Comparison of ENCODE assay signal across 11 mouse cellular contexts in genomic region chr5:114620305-114620704, GRCm38 (mm10). TPM values are rescaled to one million over a fixed set of nuclear protein-coding genes. Genes with fewer than 3 reads are reported as not detected.
A peak's percentile ranks its signal among the peaks of the same experiment; 100 is the strongest.
DNase-seq lines count a peak whose midpoint lies in the region; ATAC-seq and TF ChIP-seq lines count a peak whose summit lies in the region.
"Had no signal": no experiment of that assay in that cellular context is flagged by ENCODE, and none has a peak within 500 bp of the region (broad histone marks: within the 10 kb centered on the region; RNA-seq: fewer than 3 reads in every experiment).

No protein-coding gene starts in this region.

- ATAC-seq in kidney, embryonic 16.5 days (ENCODE audit: low FRiP score, low TSS enrichment) = no peak
- no peak for ATAC-seq in liver, embryonic 14.5 days (ENCODE audit: insufficient read depth)
- no peak for ATAC-seq in hindbrain, embryonic 14.5 days (ENCODE audit: low FRiP score)

- WGBS in kidney, embryonic 16.5 days = 40% methylated on average over 6 of the region's 6 CpGs
- WGBS in liver, embryonic 14.5 days (ENCODE audit: insufficient replicate concordance) = 19% methylated on average over 6 of the region's 6 CpGs
- WGBS in hindbrain, embryonic 14.5 days = 41% methylated on average over 6 of the region's 6 CpGs

- no peak overlapping the region for H3K27ac ChIP-seq in kidney, embryonic 16.5 days (ENCODE audit: low read length)
- H3K27ac ChIP-seq in MEL (ENCODE audit: control insufficient read depth, low read depth, low read length) = no peak overlapping the region
- no peak overlapping the region for H3K27ac ChIP-seq in liver, embryonic 14.5 days
- no peak overlapping the region for H3K27ac ChIP-seq in hindbrain, embryonic 14.5 days
- H3K27ac ChIP-seq: hindbrain, embryonic 13.5 days had no signal

- no peak for TF ChIP-seq POLR2A in MEL (IDR thresholded peaks at IDR 0.05; ENCODE audit: control insufficient read depth in 1 of 2, insufficient read depth in 1 of 2, low read depth in 1 of 2, low read length in 2 of 2, poor library complexity in 1 of 2)

- no peaks in the 10 kb centered on the region for H3K4me1 ChIP-seq in kidney, embryonic 16.5 days (ENCODE audit: insufficient read depth, low read length)
- no peaks in the 10 kb centered on the region for H3K4me1 ChIP-seq in MEL (ENCODE audit: control insufficient read depth in 1 of 2, insufficient read depth in 2 of 2, low read length in 2 of 2)
- peaks cover 3 to 10% of the 10 kb centered on the region in 2 experiments; a peak in 2 of 4 replicates for H3K4me1 ChIP-seq in liver, embryonic 14.5 days (replicated peaks; ENCODE audit: control insufficient read depth in 2 of 2, insufficient read depth in 2 of 2, low read length in 1 of 2)
- no peaks in the 10 kb centered on the region for H3K4me1 ChIP-seq in hindbrain, embryonic 14.5 days (replicated peaks; ENCODE audit: control insufficient read depth, insufficient read depth, low read length)
- H3K4me1 ChIP-seq: hindbrain, embryonic 13.5 days had no signal

- H3K4me2 ChIP-seq in kidney, embryonic 16.5 days (replicated peaks; ENCODE audit: low read depth, low read length) = no peak overlapping the region
- H3K4me2 ChIP-seq in liver, embryonic 14.5 days (ENCODE audit: low read depth) = no peak overlapping the region
- no peak overlapping the region for H3K4me2 ChIP-seq in hindbrain, embryonic 14.5 days (replicated peaks)
- H3K4me2 ChIP-seq: hindbrain, embryonic 13.5 days had no signal

- no peaks in the 10 kb centered on the region for H3K27me3 ChIP-seq in kidney, embryonic 16.5 days (ENCODE audit: insufficient read depth, low read length)
- H3K27me3 ChIP-seq in MEL (ENCODE audit: control insufficient read depth in 1 of 2, insufficient read depth in 2 of 2, low read length in 2 of 2) = no peaks in the 10 kb centered on the region
- no peaks in the 10 kb centered on the region for H3K27me3 ChIP-seq in liver, embryonic 14.5 days (ENCODE audit: control insufficient read depth, insufficient read depth, low read length)
- no peaks in the 10 kb centered on the region for H3K27me3 ChIP-seq in hindbrain, embryonic 14.5 days (ENCODE audit: control insufficient read depth, insufficient read depth, low read length)

- H3K9ac ChIP-seq in kidney, embryonic 16.5 days (replicated peaks; ENCODE audit: low read length) = no peak overlapping the region
- no peak overlapping the region for H3K9ac ChIP-seq in MEL (ENCODE audit: control insufficient read depth, low read depth, low read length, poor library complexity, severe bottlenecking)
- H3K9ac ChIP-seq in liver, embryonic 14.5 days (replicated peaks) = no peak overlapping the region
- H3K9ac ChIP-seq in hindbrain, embryonic 14.5 days = no peak overlapping the region

- peak; percentile 68 to 97 (median 85) for TF ChIP-seq CTCF in MEL (IDR thresholded peaks at IDR 0.05 in 2 of 3, conservative IDR thresholded peaks at IDR 0.05 in 1 of 3; ENCODE audit: control insufficient read depth in 1 of 3, insufficient read depth in 1 of 3, low read depth in 2 of 3, low read length in 3 of 3, poor library complexity in 1 of 3, severe bottlenecking in 1 of 3)
- peak; percentile 86 for TF ChIP-seq CTCF in liver, embryonic 14.5 days (IDR thresholded peaks at IDR 0.05; ENCODE audit: low read depth)

- peak; percentile 36 for DNase-seq in kidney, adult 18-20 months
- DNase-seq in 416B (ENCODE audit: low read depth) (peak; percentile 81), MEL (ENCODE audit: low read depth, low spot score) (peak; percentile 72)
- DNase-seq in liver, embryonic 14.5 days (ENCODE audit: low read depth in 3 of 3, low spot score in 3 of 3) = peak in 1 of 3 experiments; percentile 19
- no peak for DNase-seq in urinary bladder, postnatal 25 days (ENCODE audit: low spot score)
- DNase-seq in left cerebral cortex, adult 8-10 months (ENCODE audit: low spot score in 2 of 2) = no peak
- no peak for DNase-seq in hindbrain, embryonic 14.5 days (ENCODE audit: low spot score)
- DNase-seq: adrenal gland, postnatal 14 days had no signal

- H3K9me3 ChIP-seq in kidney, embryonic 16.5 days (ENCODE audit: low read length) = no peaks in the 10 kb centered on the region
- no peaks in the 10 kb centered on the region for H3K9me3 ChIP-seq in MEL (replicated peaks; ENCODE audit: insufficient read depth, low read length)
- H3K9me3 ChIP-seq in liver, embryonic 14.5 days (ENCODE audit: control insufficient read depth, low read length) = no peaks in the 10 kb centered on the region
- no peaks in the 10 kb centered on the region for H3K9me3 ChIP-seq in hindbrain, embryonic 14.5 days (ENCODE audit: control insufficient read depth, low read length)
- H3K9me3 ChIP-seq: hindbrain, embryonic 13.5 days had no signal

- H3K36me3 ChIP-seq in kidney, embryonic 16.5 days (ENCODE audit: insufficient read depth, low read length) = no peaks in the 10 kb centered on the region
- H3K36me3 ChIP-seq in MEL (ENCODE audit: control insufficient read depth in 1 of 2, insufficient read depth in 2 of 2, low read length in 2 of 2) = no peaks in the 10 kb centered on the region
- no peaks in the 10 kb centered on the region for H3K36me3 ChIP-seq in liver, embryonic 14.5 days (replicated peaks; ENCODE audit: control insufficient read depth, insufficient read depth, low read depth)
- H3K36me3 ChIP-seq in hindbrain, embryonic 14.5 days (replicated peaks; ENCODE audit: control insufficient read depth, insufficient read depth) = no peaks in the 10 kb centered on the region
- H3K36me3 ChIP-seq: hindbrain, embryonic 13.5 days had no signal

- TF ChIP-seq EP300 in MEL (IDR thresholded peaks at IDR 0.05; ENCODE audit: low read depth in 1 of 2, low read length in 2 of 2) = no peak
- no peak for TF ChIP-seq EP300 in liver, embryonic 14.5 days (IDR thresholded peaks at IDR 0.05; ENCODE audit: low read depth)

- peak; percentile 50 for TF ChIP-seq RAD21 in MEL (IDR thresholded peaks at IDR 0.05; ENCODE audit: low read depth, low read length)

- no peaks in the 10 kb centered on the region for H3K79me2 ChIP-seq in MEL (ENCODE audit: control insufficient read depth, insufficient read depth, low read length, poor library complexity)

- no peak overlapping the region for H3K4me3 ChIP-seq in kidney, embryonic 16.5 days (ENCODE audit: low read length)
- H3K4me3 ChIP-seq in MEL (ENCODE audit: control insufficient read depth in 1 of 2, insufficient read depth in 1 of 2, low read depth in 2 of 2, low read length in 2 of 2) = no peak overlapping the region
- H3K4me3 ChIP-seq in liver, embryonic 14.5 days (ENCODE audit: insufficient read depth in 1 of 2, low read depth in 2 of 2, low read length in 2 of 2) = no peak overlapping the region
- no peak overlapping the region for H3K4me3 ChIP-seq in hindbrain, embryonic 14.5 days (replicated peaks; ENCODE audit: low read length)
- H3K4me3 ChIP-seq: erythroblast, embryonic 14.5 days; hindbrain, embryonic 13.5 days had no signal

TF ChIP-seq in MEL, 35 proteins besides CTCF, POLR2A, EP300 and RAD21:
- TF ChIP-seq SMC3 (IDR thresholded peaks at IDR 0.05; ENCODE audit: low read depth, low read length) = peak; percentile 29; the same call in 1 of the 2 replicates
- no peak for TF ChIP-seq MEF2A (IDR thresholded peaks at IDR 0.05; ENCODE audit: extremely low read depth, insufficient replicate concordance, low read depth, low read length, poor library complexity, severe bottlenecking)
- TF ChIP-seq ZC3H11A (IDR thresholded peaks at IDR 0.05; ENCODE audit: low read depth, low read length) = no peak
- TF ChIP-seq NRF1 (IDR thresholded peaks at IDR 0.05; ENCODE audit: insufficient read depth, low read depth, low read length, poor library complexity, severe bottlenecking) = no peak
- TF ChIP-seq ZNF384 (IDR thresholded peaks at IDR 0.05; ENCODE audit: low read depth, low read length) = no peak
- TF ChIP-seq MXI1 (IDR thresholded peaks at IDR 0.05; ENCODE audit: low read depth, low read length) = no peak
- TF ChIP-seq POLR2AphosphoS2 (IDR thresholded peaks at IDR 0.05; ENCODE audit: low read length) = no peak

RNA-seq across cellular contexts. Expression of gene Trpv4, which starts 37.9 kb away (rescaled TPM):
- 33.4 and 33.6 TPM in 2 replicates for polyA plus RNA-seq in kidney, embryonic 16.5 days (2015; fragmentation: Nextera tagmentation; extraction: Ambion mirVana)
- total RNA-seq in MEL (2012; rRNA removed) = not detected in 2 replicates
- under 1 TPM in 1 of 2 experiments, not detected in 1; 0.29 TPM for polyA plus RNA-seq in MEL (2012; ENCODE audit: insufficient read depth in 1 of 2, insufficient read length in 2 of 2, low read depth in 1 of 2, low replicate concordance in 2 of 2, missing spikeins in 1 of 2)
- 0.16 and 0.22 TPM in 2 replicates for polyA plus RNA-seq in liver, embryonic 14.5 days (2012; rRNA removed)
- 0.14 and 0.15 TPM in 2 replicates for polyA plus RNA-seq in liver, embryonic 14.5 days (2014; fragmentation: Nextera tagmentation; extraction: Ambion mirVana)
- 1 to 10 TPM; 1.1 to 2.4 (median 1.5) TPM for total RNA-seq in left cerebral cortex, adult 8-10 months (2022)
- polyA plus RNA-seq in hindbrain, embryonic 14.5 days (2014; fragmentation: Nextera tagmentation; extraction: Ambion mirVana) = 1.1 and 1.4 TPM in 2 replicates

RNA-seq across cellular contexts. Expression of gene Fam222a, which starts 52.5 kb away (rescaled TPM):
- 4.1 and 4.5 TPM in 2 replicates for polyA plus RNA-seq in kidney, embryonic 16.5 days (2015; fragmentation: Nextera tagmentation; extraction: Ambion mirVana)
- total RNA-seq in MEL (2012; rRNA removed) = 0.23 and 0.27 TPM in 2 replicates
- under 1 TPM in 1 of 2 experiments, not detected in 1; 0.70 TPM for polyA plus RNA-seq in MEL (2012; ENCODE audit: insufficient read depth in 1 of 2, insufficient read length in 2 of 2, low read depth in 1 of 2, low replicate concordance in 2 of 2, missing spikeins in 1 of 2)
- polyA plus RNA-seq in liver, embryonic 14.5 days (2012; rRNA removed) = 0.63 and 0.71 TPM in 2 replicates
- polyA plus RNA-seq in liver, embryonic 14.5 days (2014; fragmentation: Nextera tagmentation; extraction: Ambion mirVana) = 0.44 and 0.56 TPM in 2 replicates
- total RNA-seq in left cerebral cortex, adult 8-10 months (2022) = 10 to 100 TPM in 3 of 4 experiments, 1 to 10 TPM in 1; 8.6 to 12.8 (median 11.6) TPM
- 6.6 and 6.7 TPM in 2 replicates for polyA plus RNA-seq in hindbrain, embryonic 14.5 days (2014; fragmentation: Nextera tagmentation; extraction: Ambion mirVana)

Comparison
In these comparisons a context has a peak if more than half of its experiments do, and no peak if none do; other contexts are left out.
1. DNase-seq: peak in kidney, adult 18-20 months (single experiment), 416B (single experiment) and MEL (single experiment); none in urinary bladder, postnatal 25 days (single experiment), left cerebral cortex, adult 8-10 months (0 of 2) and hindbrain, embryonic 14.5 days (single experiment).
2. RNA of gene Trpv4, which starts 37.9 kb away (polyA plus RNA-seq): 33.4 to 33.6 TPM in kidney, embryonic 16.5 days; 1.1 to 1.4 TPM in hindbrain, embryonic 14.5 days, 0.29 TPM in MEL and 0.14 to 0.22 TPM in liver, embryonic 14.5 days; every median in the first group is over 10 times any median in the second.